Mouse (Mus musculus): ENCODE measurements around the gene Sde2. TPM values are rescaled to one million over a fixed set of nuclear protein-coding genes. Genes with fewer than 3 reads are reported as not detected.

Gene Sde2
- polyA plus RNA-seq, 1 experiment: 15.3 TPM

DNA sequence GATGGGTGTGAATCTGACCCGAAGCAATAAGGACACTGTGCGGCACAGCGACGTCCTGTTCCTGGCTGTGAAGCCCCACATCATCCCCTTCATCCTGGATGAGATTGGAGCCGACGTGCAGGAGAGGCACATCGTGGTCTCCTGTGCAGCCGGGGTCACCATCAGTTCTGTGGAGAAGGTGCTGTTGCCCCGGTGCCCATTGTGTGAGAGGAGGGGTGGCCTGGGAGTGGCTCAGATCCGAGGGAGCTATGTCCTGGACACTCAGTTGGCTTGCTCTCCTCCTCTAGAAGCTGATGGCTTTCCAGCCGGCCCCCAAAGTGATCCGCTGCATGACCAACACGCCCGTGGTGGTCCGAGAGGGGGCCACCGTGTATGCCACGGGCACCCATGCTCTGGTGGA is 54.9 kb downstream of the Sde2 start:
- Histone ChIP-seq H3K4me3 (no peak overlapping the region), H3K4me2 (ENCODE audit: low read depth) (no peak overlapping the region)

GRCm38 (mm10) chr1:180906461-180907147 is 55.7 kb downstream of the Sde2 start:
- H3K27me3 ChIP-seq (ENCODE audit: control insufficient read depth, insufficient read depth, insufficient read length): no peaks in the 10 kb centered on the region
- peaks cover 17% of the 10 kb centered on the region for H3K79me2 ChIP-seq (ENCODE audit: control insufficient read depth, insufficient read depth)
- peaks cover 3% of the 10 kb centered on the region for H3K36me3 ChIP-seq (ENCODE audit: control insufficient read depth, insufficient read depth)
- H3ac ChIP-seq (ENCODE audit: control insufficient read depth, insufficient read length): no peak overlapping the region
- H3K4me3 ChIP-seq: no peak overlapping the region
- no peak overlapping the region for H3K4me2 ChIP-seq (ENCODE audit: low read depth)
- TF ChIP-seq TCF12 (IDR thresholded peaks at IDR 0.05; ENCODE audit: insufficient read depth, poor library complexity, severe bottlenecking): no peak
- TF ChIP-seq TCF3 (IDR thresholded peaks at IDR 0.05; ENCODE audit: insufficient read length, low read depth): no peak
- TF ChIP-seq E2F4 (IDR thresholded peaks at IDR 0.05; ENCODE audit: insufficient read depth): no peak
- TF ChIP-seq POLR2AphosphoS2 (IDR thresholded peaks at IDR 0.05; ENCODE audit: insufficient read length, low read depth): no peak
- TF ChIP-seq POLR2A (IDR thresholded peaks at IDR 0.05; ENCODE audit: insufficient read length, low read depth): no peak
- no peak for TF ChIP-seq MAX (IDR thresholded peaks at IDR 0.05; ENCODE audit: low read depth)
- TF ChIP-seq USF1 (IDR thresholded peaks at IDR 0.05; ENCODE audit: low read depth): no peak
- TF ChIP-seq MYOG (IDR thresholded peaks at IDR 0.05; ENCODE audit: control insufficient read depth in 1 of 3, insufficient read depth in 1 of 3, insufficient read length in 2 of 3, low read depth in 2 of 3): no peak
- no peak for TF ChIP-seq CEBPB (IDR thresholded peaks at IDR 0.05; ENCODE audit: insufficient read depth, poor library complexity, severe bottlenecking)
- TF ChIP-seq REST (IDR thresholded peaks at IDR 0.05; ENCODE audit: insufficient read depth, insufficient read length): no peak
- no peak for TF ChIP-seq MYOD1 (IDR thresholded peaks at IDR 0.05; ENCODE audit: control insufficient read depth in 1 of 3, insufficient read length in 2 of 3, low read depth in 2 of 3)
- no peak for TF ChIP-seq SRF (IDR thresholded peaks at IDR 0.05; ENCODE audit: control insufficient read depth, insufficient read length, low read depth)

More for the DNA sequence above, 54.9 kb downstream of the Sde2 start:
- Histone ChIP-seq H3K79me2 (ENCODE audit: control insufficient read depth, insufficient read depth) (peaks cover 17% of the 10 kb centered on the region), H3K27me3 (ENCODE audit: control insufficient read depth, insufficient read depth, insufficient read length) (no peaks in the 10 kb centered on the region), H3K36me3 (ENCODE audit: control insufficient read depth, insufficient read depth) (peaks cover 3% of the 10 kb centered on the region), H3ac (ENCODE audit: control insufficient read depth, insufficient read length) (no peak overlapping the region)
- no peak for TF ChIP-seq POLR2A (IDR thresholded peaks at IDR 0.05; ENCODE audit: insufficient read length, low read depth)

GRCm38 (mm10) chr1:180911138-180911537 is 60.2 kb downstream of the Sde2 start:
- no peak overlapping the region for H3ac ChIP-seq (ENCODE audit: control insufficient read depth, insufficient read length)
- H3K27me3 ChIP-seq (ENCODE audit: control insufficient read depth, insufficient read depth, insufficient read length): no peaks in the 10 kb centered on the region
- H3K79me2 ChIP-seq (ENCODE audit: control insufficient read depth, insufficient read depth): no peaks in the 10 kb centered on the region
- H3K36me3 ChIP-seq (ENCODE audit: control insufficient read depth, insufficient read depth): peaks cover 3% of the 10 kb centered on the region
- no peak overlapping the region for H3K4me3 ChIP-seq
- TF ChIP-seq POLR2A (IDR thresholded peaks at IDR 0.05; ENCODE audit: insufficient read length, low read depth) (no peak), USF1 (IDR thresholded peaks at IDR 0.05; ENCODE audit: low read depth) (no peak), MAX (IDR thresholded peaks at IDR 0.05; ENCODE audit: low read depth) (no peak), MYOG (IDR thresholded peaks at IDR 0.05; ENCODE audit: control insufficient read depth in 1 of 3, insufficient read depth in 1 of 3, insufficient read length in 2 of 3, low read depth in 2 of 3) (no peak), TCF3 (IDR thresholded peaks at IDR 0.05; ENCODE audit: insufficient read length, low read depth) (no peak), REST (IDR thresholded peaks at IDR 0.05; ENCODE audit: insufficient read depth, insufficient read length) (no peak), E2F4 (IDR thresholded peaks at IDR 0.05; ENCODE audit: insufficient read depth) (no peak), POLR2AphosphoS2 (IDR thresholded peaks at IDR 0.05; ENCODE audit: insufficient read length, low read depth) (no peak)
- no peak overlapping the region for H3K4me2 ChIP-seq (ENCODE audit: low read depth)

DNA sequence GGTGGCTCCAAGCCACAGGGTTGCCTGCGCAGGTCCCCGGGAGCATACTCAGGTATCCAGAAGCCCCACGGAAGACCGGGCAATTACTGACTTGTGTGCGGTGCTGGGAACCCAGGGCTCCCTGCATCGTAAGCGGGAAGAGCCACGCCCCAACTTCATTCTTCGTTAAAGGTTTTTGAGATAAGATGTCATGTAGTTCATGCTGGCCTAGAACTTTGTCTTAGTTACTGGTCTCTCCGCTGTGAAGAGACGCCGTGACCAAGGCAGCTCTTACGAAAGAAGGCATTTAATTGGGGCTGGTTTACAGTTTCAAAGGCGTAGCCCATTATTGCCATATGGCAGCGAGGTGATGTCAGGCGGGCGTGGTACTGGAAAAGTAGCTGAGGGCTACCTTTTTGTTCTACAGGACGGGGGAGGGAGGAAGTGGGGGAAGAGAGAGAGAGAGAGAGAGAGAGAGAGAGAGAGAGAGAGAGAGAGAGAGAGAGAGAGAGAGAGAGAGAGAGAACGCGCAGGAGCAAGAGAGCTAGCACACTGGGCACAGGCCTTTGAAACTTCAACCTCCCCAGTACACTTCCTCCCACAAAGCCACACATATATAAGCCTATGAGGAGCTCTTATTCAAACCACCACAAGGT is 60.8 kb downstream of the Sde2 start:
- H3K79me2 ChIP-seq (ENCODE audit: control insufficient read depth, insufficient read depth): no peaks in the 10 kb centered on the region
- H3K4me3 ChIP-seq: no peak overlapping the region
- no peak overlapping the region for H3K4me2 ChIP-seq (ENCODE audit: low read depth)
- no peaks in the 10 kb centered on the region for H3K27me3 ChIP-seq (ENCODE audit: control insufficient read depth, insufficient read depth, insufficient read length)
- peaks cover 3% of the 10 kb centered on the region for H3K36me3 ChIP-seq (ENCODE audit: control insufficient read depth, insufficient read depth)
- TF ChIP-seq POLR2AphosphoS2 (IDR thresholded peaks at IDR 0.05; ENCODE audit: insufficient read length, low read depth) (no peak), E2F4 (IDR thresholded peaks at IDR 0.05; ENCODE audit: insufficient read depth) (no peak), CEBPB (IDR thresholded peaks at IDR 0.05; ENCODE audit: insufficient read depth, poor library complexity, severe bottlenecking) (no peak)
- H3ac ChIP-seq (ENCODE audit: control insufficient read depth, insufficient read length): no peak overlapping the region

DNA sequence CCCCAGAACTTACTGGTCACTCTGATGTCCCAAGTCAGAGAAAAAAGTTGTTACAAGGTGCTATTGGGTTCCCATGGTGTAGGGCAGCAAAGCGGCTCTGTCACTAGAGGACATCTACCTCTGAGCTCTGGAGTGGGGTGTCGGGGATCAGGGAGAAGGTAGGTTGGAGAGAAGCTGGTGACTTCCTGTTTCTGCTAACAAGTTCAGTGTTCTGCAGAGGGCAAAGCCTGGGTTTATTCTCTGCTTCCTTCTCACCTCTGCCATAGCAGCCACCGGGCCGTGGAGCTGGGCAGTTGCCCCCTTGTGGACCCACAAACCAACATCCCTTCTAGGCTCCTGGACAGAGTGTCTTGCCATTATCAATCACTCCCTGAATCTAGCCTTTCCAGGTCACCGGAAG is 61.9 kb downstream of the Sde2 start:
- Histone ChIP-seq H3K36me3 (ENCODE audit: control insufficient read depth, insufficient read depth) (peaks cover 3% of the 10 kb centered on the region), H3K27me3 (ENCODE audit: control insufficient read depth, insufficient read depth, insufficient read length) (no peaks in the 10 kb centered on the region), H3K4me2 (ENCODE audit: low read depth) (no peak overlapping the region), H3ac (ENCODE audit: control insufficient read depth, insufficient read length) (no peak overlapping the region), H3K4me3 (no peak overlapping the region), H3K79me2 (ENCODE audit: control insufficient read depth, insufficient read depth) (no peaks in the 10 kb centered on the region)
- no peak for TF ChIP-seq SRF (IDR thresholded peaks at IDR 0.05; ENCODE audit: control insufficient read depth, insufficient read length, low read depth)
- TF ChIP-seq TCF3 (IDR thresholded peaks at IDR 0.05; ENCODE audit: insufficient read length, low read depth): no peak
- no peak for TF ChIP-seq TCF12 (IDR thresholded peaks at IDR 0.05; ENCODE audit: insufficient read depth, poor library complexity, severe bottlenecking)
- TF ChIP-seq REST (IDR thresholded peaks at IDR 0.05; ENCODE audit: insufficient read depth, insufficient read length): no peak

Data from myocyte (in vitro differentiated cells).